Mouse (Mus musculus): ENCODE data around the gene AL732309.1.

- TF ChIP-seq CTCF (IDR thresholded peaks at IDR 0.05; ENCODE audit: low read depth, low read length) (no peak), POLR2A (IDR thresholded peaks at IDR 0.05; ENCODE audit: borderline replicate concordance, low read depth, low read length) (no peak)
These were observed 17.6 kb upstream of the AL732309.1 start for GRCm38 (mm10) chr2:25264286-25264660.

Measured in bone marrow macrophage, adult 2 months (primary cell).